Mouse (Mus musculus): ENCODE data around the gene Rabgap1l.
A peak's percentile ranks its signal among the peaks of the same experiment; 100 is the strongest.

The Rabgap1l gene

DNA sequence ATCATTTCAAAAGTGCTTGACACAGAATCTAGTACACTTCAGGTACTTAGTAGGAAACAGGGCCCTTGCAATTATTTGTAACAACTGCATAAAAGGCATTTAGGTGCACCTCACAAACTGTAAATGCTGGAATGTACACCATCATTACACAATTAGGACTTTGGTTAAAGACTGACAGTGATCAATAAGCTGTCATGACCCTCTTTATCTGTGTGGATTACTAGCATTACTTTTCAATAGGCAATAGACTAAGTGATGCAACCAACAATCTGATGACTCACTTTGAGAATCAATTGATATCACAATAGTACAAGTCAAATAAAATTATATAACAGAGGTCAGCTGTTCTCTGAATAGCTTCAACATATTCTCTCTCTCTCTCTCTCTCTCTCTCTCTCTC is 418.5 kb downstream of the Rabgap1l start:
- DNase-seq (ENCODE audit: low spot score) = no peak

DNA sequence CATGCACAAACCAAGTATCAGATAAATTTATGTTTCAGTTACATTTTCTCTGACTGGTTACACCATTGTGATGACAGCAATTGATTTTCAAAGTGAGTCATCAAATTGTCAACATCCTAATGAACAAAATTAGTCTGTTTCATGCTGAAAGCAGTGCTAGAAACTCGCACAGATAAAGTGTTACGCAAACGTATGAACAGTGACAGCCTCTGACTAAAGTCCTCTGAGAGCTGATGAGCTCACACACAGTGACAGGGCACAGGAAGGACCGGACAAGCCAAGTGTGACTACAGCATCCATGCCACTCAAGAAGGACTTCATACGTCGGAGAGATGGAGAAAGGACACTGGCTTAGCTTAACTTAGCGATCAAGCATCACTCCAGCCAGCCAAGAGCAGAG is 419.7 kb downstream of the Rabgap1l start:
- DNase-seq (ENCODE audit: low spot score) = no peak

DNA sequence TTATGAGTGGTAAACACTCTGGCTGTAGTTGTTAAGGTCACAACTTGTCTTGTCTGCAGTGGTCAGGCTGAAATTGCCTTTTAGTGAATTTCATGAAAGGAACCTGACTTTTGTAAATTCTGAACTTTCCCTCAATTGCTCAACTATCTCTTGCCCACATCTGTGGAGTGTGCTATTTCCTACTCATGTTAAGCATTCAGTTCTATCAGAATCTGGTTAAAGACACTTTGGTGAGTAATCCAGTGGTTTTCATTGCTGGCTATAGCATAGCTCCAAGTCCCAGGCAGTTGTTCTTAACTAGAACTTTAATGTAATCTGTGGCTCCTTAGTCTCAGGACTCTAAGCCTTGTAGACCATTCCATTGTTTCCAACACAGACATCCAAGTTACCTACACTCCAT is 421.3 kb downstream of the Rabgap1l start:
- DNase-seq (ENCODE audit: low spot score) = no peak

DNA sequence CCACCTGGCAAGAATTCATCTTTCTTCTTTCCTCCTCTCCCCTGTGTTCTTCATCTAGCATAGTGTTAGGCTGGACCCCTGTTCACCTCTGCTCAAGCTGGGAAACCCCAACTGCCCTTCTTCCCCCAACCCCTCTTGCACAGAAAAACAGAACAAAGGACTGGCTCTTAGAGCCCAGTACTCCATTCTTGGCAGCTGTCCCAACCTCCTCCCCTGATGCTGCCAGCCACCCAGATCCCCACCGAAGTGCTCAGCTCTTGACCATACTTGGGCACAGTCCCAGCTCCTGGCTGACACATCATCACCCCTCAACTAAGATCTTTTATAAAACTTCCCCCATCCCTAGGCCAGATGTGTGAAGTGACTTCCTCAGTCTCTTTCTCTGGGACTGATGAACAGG is 422.5 kb downstream of the Rabgap1l start:
- DNase-seq (ENCODE audit: low spot score) = no peak

DNA sequence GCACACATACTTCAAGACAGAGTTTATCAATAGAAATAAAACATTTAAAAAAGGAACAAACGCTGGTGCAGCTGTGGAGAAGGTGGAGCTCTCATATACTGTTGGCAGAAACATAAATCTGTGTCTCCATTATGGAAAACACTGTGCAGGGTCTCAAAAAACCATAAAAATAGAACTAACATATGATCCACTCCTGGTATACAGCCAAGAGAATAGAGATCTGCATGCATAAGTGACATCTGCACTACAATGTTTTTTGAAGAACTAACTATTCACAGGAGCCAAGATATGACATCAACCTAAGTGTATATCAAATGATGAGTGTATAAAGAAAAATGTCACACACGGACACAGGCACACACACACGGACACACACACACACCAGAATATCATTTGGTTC is 426.4 kb downstream of the Rabgap1l start:
- no peak for DNase-seq (ENCODE audit: low spot score)

GRCm38 (mm10) chr1:160357268-160357667 is 435.7 kb downstream of the Rabgap1l start:
- no peak for DNase-seq (ENCODE audit: low spot score)

GRCm38 (mm10) chr1:160353732-160354455 is 439.1 kb downstream of the Rabgap1l start:
- no peak for DNase-seq (ENCODE audit: low spot score)

DNA sequence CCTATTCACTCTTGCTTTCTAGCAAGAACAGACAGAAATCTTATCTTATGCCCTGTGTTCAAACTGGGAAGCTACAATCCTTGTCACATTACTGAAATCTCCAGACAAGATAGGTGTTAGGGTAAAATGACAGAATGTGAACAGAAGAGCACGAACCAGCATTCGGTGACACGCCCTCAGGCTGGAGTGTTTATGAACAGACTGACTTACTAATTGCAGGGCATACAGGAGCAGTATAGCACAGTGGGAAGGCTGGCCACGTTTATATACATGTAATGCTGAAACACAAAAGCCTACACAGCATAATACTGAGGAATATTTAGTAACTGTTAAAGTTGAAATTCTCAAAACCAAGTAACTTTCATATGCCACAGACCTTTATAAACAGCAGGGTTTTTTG is 440.7 kb downstream of the Rabgap1l start:
- no peak for DNase-seq (ENCODE audit: low spot score)

GRCm38 (mm10) chr1:160351880-160352234 is 441.2 kb downstream of the Rabgap1l start:
- peak; percentile 63 for DNase-seq (ENCODE audit: low spot score)

- DNase-seq (ENCODE audit: low spot score) = no peak
Measured at GRCm38 (mm10) chr1:160351146-160351879, 441.7 kb downstream of the Rabgap1l start.

GRCm38 (mm10) chr1:160340653-160341052 is 452.4 kb downstream of the Rabgap1l start:
- no peak for DNase-seq (ENCODE audit: low spot score)

DNA sequence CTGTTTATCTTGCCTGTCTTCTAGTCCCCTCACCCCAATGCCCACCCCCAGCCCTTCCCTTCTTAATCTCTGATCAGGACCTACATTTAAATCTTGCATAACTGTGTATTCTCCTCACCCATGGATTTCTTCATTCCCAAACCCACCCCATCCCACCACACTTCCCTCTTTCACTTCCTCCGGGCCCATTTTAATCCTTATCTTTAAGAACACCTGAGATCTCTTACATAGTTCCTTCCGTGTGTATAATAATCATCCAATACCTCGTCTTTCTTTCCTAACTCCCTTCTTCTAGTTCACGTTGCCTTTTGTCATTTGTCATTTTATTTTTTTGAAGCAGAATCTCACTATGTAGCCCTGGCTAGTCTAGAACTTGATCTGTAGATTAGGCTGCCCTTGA is 453.6 kb downstream of the Rabgap1l start:
- no peak for DNase-seq (ENCODE audit: low spot score)

GRCm38 (mm10) chr1:160334791-160335190 is 458.2 kb downstream of the Rabgap1l start:
- no peak for DNase-seq (ENCODE audit: low spot score)

- no peak for DNase-seq (ENCODE audit: low spot score)
Measured at GRCm38 (mm10) chr1:160330828-160331227, 462.2 kb downstream of the Rabgap1l start.

DNA sequence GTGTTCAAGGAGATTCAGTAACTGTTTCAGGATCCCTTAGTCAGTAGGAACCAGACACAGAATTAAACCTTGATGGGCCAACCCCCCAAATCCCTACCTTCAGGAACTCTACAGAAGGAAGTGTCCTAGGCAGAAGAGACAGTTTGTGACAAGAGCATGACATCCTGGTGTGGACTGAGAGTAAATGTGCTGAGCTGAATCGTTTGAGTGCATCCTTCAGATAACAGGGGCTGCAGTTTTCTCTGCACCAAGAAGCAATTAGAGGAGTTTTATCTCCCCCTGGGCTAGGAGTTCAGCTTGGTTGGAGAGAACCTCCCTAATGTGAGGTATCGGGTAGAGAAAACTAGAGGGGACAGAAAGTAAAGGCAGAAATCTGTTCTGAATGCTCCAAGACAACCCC is 462.8 kb downstream of the Rabgap1l start:
- no peak for DNase-seq (ENCODE audit: low spot score)

DNA sequence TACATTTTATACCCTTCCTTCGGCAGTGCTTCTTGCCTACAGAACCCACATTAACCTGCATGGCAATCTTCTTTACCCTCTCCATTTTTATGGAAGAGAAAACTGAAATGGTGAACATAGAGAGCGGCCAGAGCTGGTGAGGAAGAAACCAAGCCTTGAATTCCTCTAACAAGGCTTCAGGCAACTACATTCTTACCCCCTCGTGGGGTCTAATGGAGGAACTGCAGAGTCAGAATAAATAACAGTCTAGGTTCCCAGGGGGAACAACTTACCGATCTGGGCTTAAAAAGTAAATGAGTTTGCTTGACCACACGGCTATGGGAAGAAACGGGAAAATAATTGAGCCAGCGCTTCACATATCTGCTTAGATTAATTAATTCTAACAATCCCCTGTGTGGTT is 463.2 kb downstream of the Rabgap1l start:
- no peak for DNase-seq (ENCODE audit: low spot score)

GRCm38 (mm10) chr1:160327531-160327930 is 465.5 kb downstream of the Rabgap1l start:
- no peak for DNase-seq (ENCODE audit: low spot score)

- no peak for DNase-seq (ENCODE audit: low spot score)
Measured at GRCm38 (mm10) chr1:160325542-160325941, 467.5 kb downstream of the Rabgap1l start.

DNA sequence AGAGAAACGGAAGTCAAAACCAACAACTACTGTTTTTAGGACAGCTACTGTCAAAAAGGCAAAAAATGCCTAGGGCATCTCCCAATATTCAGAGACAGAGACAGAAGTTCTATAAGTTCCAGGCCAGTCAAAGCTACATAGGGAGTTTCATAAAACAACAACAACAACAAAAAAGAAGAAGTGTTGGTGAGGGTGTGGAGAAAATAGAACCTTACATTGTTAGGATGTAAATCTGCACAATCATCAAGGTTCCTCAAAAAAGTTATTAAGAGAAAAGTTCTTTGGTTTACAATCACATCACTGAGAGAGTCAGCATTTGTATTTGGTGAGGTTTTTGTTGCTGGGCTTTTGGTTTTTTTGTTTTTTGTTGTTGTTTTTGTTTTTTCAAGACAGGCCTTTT is 472.3 kb downstream of the Rabgap1l start:
- no peak for DNase-seq (ENCODE audit: low spot score)

GRCm38 (mm10) chr1:160318057-160318725 is 474.8 kb downstream of the Rabgap1l start:
- no peak for DNase-seq (ENCODE audit: low spot score)

DNA sequence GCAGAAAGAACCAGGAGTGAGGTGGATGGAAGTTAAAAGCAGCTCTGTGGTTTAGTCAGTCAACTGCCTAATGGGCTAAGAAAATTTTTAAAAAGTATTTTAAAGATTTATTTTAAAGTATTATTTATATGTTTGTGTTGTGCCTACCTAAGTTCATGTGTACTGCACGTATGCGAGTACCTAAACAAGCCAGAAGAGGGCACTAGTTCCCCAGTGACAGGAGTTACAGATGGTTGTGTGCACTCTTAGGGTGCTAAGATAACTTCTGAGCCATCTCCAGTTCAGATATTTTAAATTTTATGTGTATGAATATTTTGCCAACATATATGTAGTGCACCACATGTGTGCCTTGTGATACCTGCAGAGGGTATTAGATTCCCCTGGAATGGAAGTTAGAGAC is 476.8 kb downstream of the Rabgap1l start:
- no peak for DNase-seq (ENCODE audit: low spot score)

GRCm38 (mm10) chr1:160312658-160313057 is 480.4 kb downstream of the Rabgap1l start:
- no peak for DNase-seq (ENCODE audit: low spot score)

DNA sequence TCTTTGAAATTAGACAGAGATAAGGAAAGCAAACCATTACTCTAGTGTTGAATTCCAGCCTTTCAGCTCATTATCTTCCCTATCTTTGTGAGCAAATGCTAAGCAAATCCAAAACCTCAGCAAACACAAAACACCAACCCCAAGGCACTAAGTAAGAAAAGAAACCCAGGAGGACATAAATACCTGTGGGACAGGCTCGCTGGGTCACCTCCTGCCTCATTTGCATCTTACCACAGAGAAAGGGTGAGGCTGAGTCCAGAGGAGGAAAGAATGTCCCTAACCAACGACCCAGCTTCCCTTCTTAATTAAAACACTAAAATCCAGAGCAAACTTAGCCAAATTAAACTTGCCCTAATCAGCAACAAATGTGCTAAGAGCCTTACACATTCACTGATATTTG is 481.1 kb downstream of the Rabgap1l start:
- DNase-seq (ENCODE audit: low spot score) = no peak

Measured in layer of hippocampus, adult 9-10 months (tissue).